Mouse (Mus musculus) cerebellum, adult 11 months (tissue): ENCODE results near the gene Tmem63c.

Experiments
- DNase-seq: peaks from one replicate; pipeline ENCODE4 v3.0.0; 2022

Gene Tmem63c

GRCm38 (mm10) chr12:87002209-87002608 lies 18.9 kb upstream of the Tmem63c start:
- DNase-seq = no peak

- DNase-seq = no peak
These were observed 18.3 kb upstream of the Tmem63c start for GRCm38 (mm10) chr12:87002815-87003214.

GRCm38 (mm10) chr12:87003606-87004005 lies 17.5 kb upstream of the Tmem63c start:
- DNase-seq = no peak

GRCm38 (mm10) chr12:87004596-87004995 lies 16.5 kb upstream of the Tmem63c start:
- no peak for DNase-seq

- peak; percentile 56 for DNase-seq
These were observed 4.1 kb upstream of the Tmem63c start for GRCm38 (mm10) chr12:87017041-87017440.

GRCm38 (mm10) chr12:87018756-87019155 lies 2.4 kb upstream of the Tmem63c start:
- DNase-seq = peak; percentile 60

GRCm38 (mm10) chr12:87022006-87022405 lies 866 bp downstream of the Tmem63c start:
- no peak for DNase-seq

- DNase-seq = no peak
These were observed 2.3 kb downstream of the Tmem63c start for GRCm38 (mm10) chr12:87023456-87023855.

- DNase-seq = peak; percentile 84
These were observed 5.2 kb downstream of the Tmem63c start for GRCm38 (mm10) chr12:87026109-87026870.

- peak; percentile 43 for DNase-seq
These were observed 5.7 kb downstream of the Tmem63c start for GRCm38 (mm10) chr12:87026871-87027240.

- peak; percentile 38 for DNase-seq
These were observed 6.3 kb downstream of the Tmem63c start for GRCm38 (mm10) chr12:87027391-87027790.

GRCm38 (mm10) chr12:87028068-87028467 lies 6.9 kb downstream of the Tmem63c start:
- DNase-seq = no peak

GRCm38 (mm10) chr12:87029251-87029976 lies 8.3 kb downstream of the Tmem63c start:
- peak; percentile 83 for DNase-seq

GRCm38 (mm10) chr12:87031163-87031763 lies 10.1 kb downstream of the Tmem63c start:
- no peak for DNase-seq

GRCm38 (mm10) chr12:87036631-87037030 lies 15.5 kb downstream of the Tmem63c start:
- no peak for DNase-seq

- peak; percentile 29 for DNase-seq
These were observed 19.0 kb downstream of the Tmem63c start for GRCm38 (mm10) chr12:87040166-87040565.

- peak; percentile 96 for DNase-seq
These were observed 19.7 kb downstream of the Tmem63c start for GRCm38 (mm10) chr12:87040857-87041256.

- peak; percentile 72 for DNase-seq
These were observed 21.3 kb downstream of the Tmem63c start for GRCm38 (mm10) chr12:87042456-87042855.

- DNase-seq = peak; percentile 80
These were observed 22.1 kb downstream of the Tmem63c start for GRCm38 (mm10) chr12:87043221-87043620.

- DNase-seq = peak; percentile 36
These were observed 23.6 kb downstream of the Tmem63c start for GRCm38 (mm10) chr12:87044711-87045110.

GRCm38 (mm10) chr12:87047536-87047935 lies 26.4 kb downstream of the Tmem63c start:
- DNase-seq = no peak

- peak; percentile 90 for DNase-seq
These were observed 31.7 kb downstream of the Tmem63c start for GRCm38 (mm10) chr12:87052661-87053321.

- DNase-seq = no peak
These were observed 33.7 kb downstream of the Tmem63c start for GRCm38 (mm10) chr12:87054873-87055272.
